Mouse (Mus musculus) G1E (cell line): ENCODE measurements at regions not wholly inside any gene's neighbourhood (a gene's known extent, or its start where the extent isn't known, plus 50 kb on each side); places are given as distances from the start of the nearest gene placed in this dataset.
"Not testable (repeated sequence)": the region's sequence is repeated elsewhere in the genome, so short reads cannot be mapped to it uniquely, and the experiment has no call there.

Experiments used
- ATAC-seq: 2 replicates; pipeline ENCODE4 v1.8.0; 2016; ENCODE audit warnings: mild to moderate bottlenecking; ENCODE audit not compliant: insufficient number of reproducible peaks, poor library complexity, low FRiP score, severe bottlenecking; ENCODE audit errors: extremely low read depth
- DNase-seq: peaks from one replicate; pipeline ENCODE4 v3.0.0; 2012; ENCODE audit warnings: low spot score
- H3K27me3 ChIP-seq: 2 replicates; pipeline ENCODE4 v1.6.1; 2012; ENCODE audit warnings: mild to moderate bottlenecking, low read length, inconsistent platforms; ENCODE audit not compliant: insufficient read depth
- H3K36me3 ChIP-seq: replicated peaks from 2 replicates; pipeline ENCODE3; 2012; ENCODE audit warnings: mild to moderate bottlenecking, inconsistent platforms
- H3K4me1 ChIP-seq: 2 replicates; pipeline ENCODE4 v1.6.1; 2012; ENCODE audit warnings: low read depth, low read length, inconsistent platforms, mixed read lengths; ENCODE audit not compliant: insufficient read depth
- H3K4me3 ChIP-seq: 2 replicates; pipeline ENCODE4 v1.5.1; 2012; ENCODE audit warnings: low read depth, mild to moderate bottlenecking, inconsistent platforms, low read length, moderate library complexity, mixed read lengths
- H3K9me3 ChIP-seq: replicated peaks from 2 replicates; pipeline ENCODE4 v1.6.1; 2012; ENCODE audit warnings: inconsistent platforms
- CTCF ChIP-seq: IDR thresholded peaks from 2 replicates; pipeline ENCODE4 v1.5.1; 2012; ENCODE audit warnings: low read depth, low read length, inconsistent platforms, mixed read lengths
- GATA1 ChIP-seq: IDR thresholded peaks from 2 replicates; pipeline ENCODE4 v1.6.1; 2012; ENCODE audit warnings: borderline replicate concordance, low read length, inconsistent platforms, mixed read lengths
- GATA2 ChIP-seq: IDR thresholded peaks from 2 replicates; pipeline ENCODE4 v1.6.1; 2012; ENCODE audit warnings: low read depth, low read length, inconsistent platforms, borderline replicate concordance
- POLR2AphosphoS5 ChIP-seq: IDR thresholded peaks from 2 replicates; pipeline ENCODE4 v1.6.1; 2012; ENCODE audit warnings: low read depth, low read length, inconsistent platforms; ENCODE audit not compliant: insufficient replicate concordance
- TAL1 ChIP-seq: conservative IDR thresholded peaks from 2 replicates; pipeline ENCODE4 v1.6.1; 2012; ENCODE audit warnings: low read depth, low read length, inconsistent platforms, mixed read lengths

GRCm38 (mm10) chr5:133885507-133885906 is 214.0 kb upstream of the Castor2 start:
- Histone ChIP-seq H3K27me3 (no peaks in the 10 kb centered on the region), H3K9me3 (peaks cover 62% of the 10 kb centered on the region), H3K4me1 (no peaks in the 10 kb centered on the region), H3K36me3 (no peaks in the 10 kb centered on the region), H3K4me3 (no peak overlapping the region)
- TF ChIP-seq TAL1 (no peak), POLR2AphosphoS5 (no peak)
- DNase-seq (no peak), ATAC-seq (no peak)

DNA sequence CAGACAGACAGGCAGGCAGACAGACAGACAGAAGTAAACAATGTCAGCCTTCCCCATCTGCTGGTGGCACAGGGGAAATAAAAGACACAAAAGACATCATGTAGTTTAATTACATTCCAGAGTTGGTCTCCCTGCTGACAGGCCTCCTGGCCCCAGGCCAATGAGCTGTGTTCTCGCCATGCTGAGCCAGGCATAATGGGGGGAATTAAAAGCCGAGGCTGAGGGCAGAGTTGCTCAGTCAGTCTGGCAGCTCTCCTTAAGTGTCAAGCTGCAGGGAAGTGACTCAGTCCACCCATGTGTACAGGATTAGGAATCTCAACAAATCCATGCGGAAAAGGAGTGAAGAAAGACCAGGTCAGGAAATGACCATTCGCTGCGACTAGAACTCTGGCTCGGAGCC is 214.5 kb upstream of the Castor2 start:
- H3K27me3 ChIP-seq, result no peaks in the 10 kb centered on the region
- TF ChIP-seq POLR2AphosphoS5 (no peak), GATA2 (no peak), CTCF (no peak), TAL1 (no peak), GATA1 (no peak)
- DNase-seq (no peak), ATAC-seq (no peak)
- no peaks in the 10 kb centered on the region for H3K4me1 ChIP-seq
- no peaks in the 10 kb centered on the region for H3K36me3 ChIP-seq
- H3K9me3 ChIP-seq, result peaks cover 64% of the 10 kb centered on the region
- no peak overlapping the region for H3K4me3 ChIP-seq

- no peak for DNase-seq
- Histone ChIP-seq H3K9me3 (peaks cover 63% of the 10 kb centered on the region), H3K4me3 (no peak overlapping the region), H3K4me1 (no peaks in the 10 kb centered on the region), H3K36me3 (no peaks in the 10 kb centered on the region), H3K27me3 (no peaks in the 10 kb centered on the region)
- ATAC-seq, result no peak
- TF ChIP-seq TAL1 (no peak), GATA1 (no peak), CTCF (no peak), POLR2AphosphoS5 (no peak), GATA2 (no peak)
Observed at GRCm38 (mm10) chr5:133884593-133884992, 214.9 kb upstream of the Castor2 start.

DNA sequence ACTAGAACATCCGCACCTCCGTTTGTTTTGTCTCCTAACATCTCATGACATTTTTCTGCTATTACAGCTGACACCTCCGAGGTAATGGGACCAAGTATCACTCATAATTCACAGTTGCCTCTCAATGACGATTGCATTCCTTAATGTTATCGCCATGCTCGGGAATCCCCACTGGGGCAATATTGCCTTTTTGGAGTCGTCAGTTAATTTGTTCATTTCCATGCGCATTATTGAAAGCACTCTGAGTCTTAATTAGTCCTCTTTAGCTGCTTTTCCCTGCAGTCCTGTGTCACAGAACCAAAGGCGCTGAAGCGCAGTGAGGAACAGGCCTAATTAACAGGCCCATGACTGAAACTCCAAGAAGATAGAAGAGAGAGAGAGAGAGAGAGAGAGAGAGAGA is 255.0 kb upstream of the Castor2 start:
- Histone ChIP-seq H3K4me3 (no peak overlapping the region), H3K4me1 (no peaks in the 10 kb centered on the region), H3K27me3 (no peaks in the 10 kb centered on the region), H3K9me3 (peaks cover 39% of the 10 kb centered on the region), H3K36me3 (no peaks in the 10 kb centered on the region)
- ATAC-seq (no peak), DNase-seq (no peak)
- TF ChIP-seq GATA1, result no peak
- no peak for TF ChIP-seq TAL1
- TF ChIP-seq GATA2, result no peak
- no peak for TF ChIP-seq CTCF
- TF ChIP-seq POLR2AphosphoS5, result no peak

DNA sequence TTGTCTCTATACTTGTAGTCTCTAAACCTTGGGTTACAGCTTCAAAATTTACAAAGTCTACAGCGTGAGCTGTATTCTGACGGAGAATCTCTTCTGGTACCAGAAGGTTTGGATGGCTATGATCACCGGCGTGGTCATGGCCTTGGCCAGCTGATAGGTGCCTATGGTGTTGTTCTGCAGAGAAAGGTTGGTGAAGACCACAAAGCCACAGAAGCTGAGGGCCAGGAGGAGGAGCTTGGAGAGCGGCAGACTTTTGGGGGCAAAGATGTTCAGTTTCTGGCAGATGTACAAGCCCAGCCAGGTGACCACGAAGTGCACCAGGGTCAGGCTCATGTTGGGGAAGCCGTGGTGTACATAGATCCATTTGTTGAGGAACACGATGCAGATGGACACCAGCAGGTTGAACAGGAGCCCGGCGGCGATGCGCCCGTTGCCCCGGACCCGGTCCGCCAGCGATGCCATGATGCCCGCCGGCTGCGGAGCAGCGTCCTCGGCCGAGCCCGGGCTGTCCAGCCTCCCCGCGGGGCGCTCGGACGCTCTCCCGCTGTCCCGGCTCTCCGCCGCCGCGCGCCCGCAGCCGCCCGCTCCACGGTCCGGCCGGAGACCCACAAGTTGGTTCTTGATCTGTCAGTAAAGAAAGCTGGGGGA is 257.3 kb upstream of the Castor2 start:
- H3K9me3 ChIP-seq, result peaks cover 35% of the 10 kb centered on the region
- H3K36me3 ChIP-seq, H3K4me3 ChIP-seq, H3K27me3 ChIP-seq, H3K4me1 ChIP-seq, DNase-seq: not testable (repeated sequence)
- ATAC-seq, result 0 out of 2 replicates have a peak, but pooled peaks have one; percentile 31

GRCm38 (mm10) chr5:133838286-133838685 is 261.2 kb upstream of the Castor2 start:
- DNase-seq (no peak), ATAC-seq (no peak)
- TF ChIP-seq TAL1 (no peak), POLR2AphosphoS5 (no peak), GATA1 (no peak), GATA2 (no peak), CTCF (no peak)
- peaks cover 35% of the 10 kb centered on the region for H3K9me3 ChIP-seq
- no peaks in the 10 kb centered on the region for H3K36me3 ChIP-seq
- H3K27me3 ChIP-seq, result no peaks in the 10 kb centered on the region
- H3K4me3 ChIP-seq, result no peak overlapping the region
- H3K4me1 ChIP-seq, result no peaks in the 10 kb centered on the region

- Histone ChIP-seq H3K4me3 (no peak overlapping the region), H3K36me3 (no peaks in the 10 kb centered on the region), H3K4me1 (no peaks in the 10 kb centered on the region), H3K27me3 (no peaks in the 10 kb centered on the region), H3K9me3 (peaks cover 31% of the 10 kb centered on the region)
- DNase-seq (no peak), ATAC-seq (no peak)
- no peak for TF ChIP-seq CTCF
- no peak for TF ChIP-seq GATA2
- no peak for TF ChIP-seq POLR2AphosphoS5
- no peak for TF ChIP-seq GATA1
- TF ChIP-seq TAL1, result no peak
Observed at GRCm38 (mm10) chr5:133833217-133833616, 266.3 kb upstream of the Castor2 start.
